Mouse (Mus musculus) adrenal gland, postnatal 25 days (tissue): ENCODE results near the gene Wdr25. TPM values are rescaled to one million over a fixed set of nuclear protein-coding genes. Genes with fewer than 3 reads are reported as not detected.

Experiments
- DNase-seq: peaks from one replicate; pipeline ENCODE4 v3.0.0; 2021; ENCODE audit warnings: mixed read lengths
- total RNA-seq: library from RNA; stranded (reverse); gene quantifications from 2 replicates; pipeline ENCODE4 v1.2.3, GENCODE M21; 2021

The Wdr25 gene
- total RNA-seq, 1 experiment from 2014 or later, result 7.9 TPM

- no peak for DNase-seq
Observed at GRCm38 (mm10) chr12:109068738-109069137, 175.3 kb downstream of the Wdr25 start.

GRCm38 (mm10) chr12:109069751-109070150 is 176.3 kb downstream of the Wdr25 start:
- no peak for DNase-seq

- no peak for DNase-seq
Observed at GRCm38 (mm10) chr12:109071248-109071647, 177.8 kb downstream of the Wdr25 start.

GRCm38 (mm10) chr12:109074106-109074505 is 180.7 kb downstream of the Wdr25 start:
- DNase-seq, result no peak

GRCm38 (mm10) chr12:109074777-109075285 is 181.4 kb downstream of the Wdr25 start:
- no peak for DNase-seq

GRCm38 (mm10) chr12:109077036-109077435 is 183.6 kb downstream of the Wdr25 start:
- DNase-seq, result no peak

Other genes starting within 250 kb of the Wdr25 start
- gene Degs2, start 191.3 kb upstream of the Wdr25 start, total RNA-seq, result not detected in 2 replicates
- gene Yy1, start 100.7 kb upstream of the Wdr25 start, total RNA-seq, result 77.9 and 100 TPM in 2 replicates
- gene Slc25a29, start 57.7 kb upstream of the Wdr25 start, total RNA-seq, result 20.7 and 25.5 TPM in 2 replicates
- gene Slc25a47, start 57.6 kb upstream of the Wdr25 start, total RNA-seq, result 16.1 and 21.0 TPM in 2 replicates
- gene Wars, start 543 bp downstream of the Wdr25 start, total RNA-seq, result 54.6 and 64.0 TPM in 2 replicates
- 2.5 and 4.3 TPM in 2 replicates for gene Begain, start 174.6 kb downstream of the Wdr25 start, total RNA-seq